Comparison of ENCODE assay signal across 12 mouse cellular contexts in genomic region chr3:81044653-81045343, GRCm38 (mm10). TPM values are rescaled to one million over a fixed set of nuclear protein-coding genes. Genes with fewer than 3 reads are reported as not detected.
DNase-seq lines count a peak whose midpoint lies in the region; ATAC-seq and TF ChIP-seq lines count a peak whose summit lies in the region.
"Had no signal": no experiment of that assay in that cellular context is flagged by ENCODE, and none has a peak within 500 bp of the region (broad histone marks: within the 10 kb centered on the region; RNA-seq: fewer than 3 reads in every experiment).

No protein-coding gene starts in this region.

- peak; percentile 86 for ATAC-seq in midbrain, embryonic 11.5 days (ENCODE audit: low FRiP score)
- ATAC-seq in limb, embryonic 13.5 days (ENCODE audit: low FRiP score, low read depth), result 0 out of 2 replicates have a peak, but pooled peaks have one; percentile 40

- no peak overlapping the region for H3K27ac ChIP-seq in midbrain, embryonic 11.5 days (ENCODE audit: low read depth, low read length)
- H3K27ac ChIP-seq in midbrain, embryonic 10.5 days (replicated peaks), result no peak overlapping the region
- 0 out of 2 replicates have a peak overlapping the region, but pooled peaks have one; percentile 13 for H3K27ac ChIP-seq in hindbrain, embryonic 10.5 days
- H3K27ac ChIP-seq in limb, embryonic 13.5 days, result no peak overlapping the region
- H3K27ac ChIP-seq in left cerebral cortex, adult 2 months, result no peak overlapping the region
- H3K27ac ChIP-seq: limb, embryonic 15.5 days had no signal

- no peaks in the 10 kb centered on the region for H3K27me3 ChIP-seq in midbrain, embryonic 11.5 days (ENCODE audit: control insufficient read depth, insufficient read depth, low read length)
- H3K27me3 ChIP-seq in midbrain, embryonic 10.5 days (ENCODE audit: low read depth, poor library complexity, severe bottlenecking), result no peaks in the 10 kb centered on the region
- no peaks in the 10 kb centered on the region for H3K27me3 ChIP-seq in hindbrain, embryonic 10.5 days (ENCODE audit: insufficient read depth, poor library complexity, severe bottlenecking)
- H3K27me3 ChIP-seq in limb, embryonic 13.5 days, result peaks cover 3% of the 10 kb centered on the region; the same call in 1 of the 2 replicates
- H3K27me3 ChIP-seq: limb, embryonic 15.5 days had no signal

- intact Hi-C loops in left cerebral cortex, adult 2 months (cut with DNase I), result loop anchor here (5.0 kb wide), 1 partner anchor 98 kb away; no protein-coding TSS in a partner anchor

- H3K36me3 ChIP-seq in midbrain, embryonic 11.5 days (ENCODE audit: control insufficient read depth, insufficient read depth, low read length), result no peaks in the 10 kb centered on the region
- no peaks in the 10 kb centered on the region for H3K36me3 ChIP-seq in midbrain, embryonic 10.5 days
- H3K36me3 ChIP-seq in hindbrain, embryonic 10.5 days, result no peaks in the 10 kb centered on the region
- no peaks in the 10 kb centered on the region for H3K36me3 ChIP-seq in limb, embryonic 13.5 days
- H3K36me3 ChIP-seq: limb, embryonic 15.5 days had no signal

- no peak overlapping the region for H3K9ac ChIP-seq in midbrain, embryonic 11.5 days (ENCODE audit: low read length)
- H3K9ac ChIP-seq in limb, embryonic 13.5 days, result no peak overlapping the region
- H3K9ac ChIP-seq: limb, embryonic 15.5 days had no signal

- no peak overlapping the region for H3K4me3 ChIP-seq in midbrain, embryonic 11.5 days (ENCODE audit: low read depth, low read length)
- H3K4me3 ChIP-seq in midbrain, embryonic 10.5 days, result no peak overlapping the region
- no peak overlapping the region for H3K4me3 ChIP-seq in hindbrain, embryonic 10.5 days
- H3K4me3 ChIP-seq in limb, embryonic 13.5 days, result no peak overlapping the region
- H3K4me3 ChIP-seq in left cerebral cortex, adult 2 months, result no peak overlapping the region
- H3K4me3 ChIP-seq: limb, embryonic 15.5 days had no signal

- no peaks in the 10 kb centered on the region for H3K9me3 ChIP-seq in midbrain, embryonic 11.5 days (ENCODE audit: control insufficient read depth, low read length)
- H3K9me3 ChIP-seq in midbrain, embryonic 10.5 days (replicated peaks), result no peaks in the 10 kb centered on the region
- no peaks in the 10 kb centered on the region for H3K9me3 ChIP-seq in hindbrain, embryonic 10.5 days
- no peaks in the 10 kb centered on the region for H3K9me3 ChIP-seq in limb, embryonic 13.5 days
- H3K9me3 ChIP-seq: limb, embryonic 15.5 days had no signal

- 65% methylated on average over 2 of the region's 2 CpGs for WGBS in midbrain, embryonic 11.5 days
- 71% methylated on average over 2 of the region's 2 CpGs for WGBS in midbrain, embryonic 10.5 days
- WGBS in hindbrain, embryonic 10.5 days, result 58% methylated on average over 2 of the region's 2 CpGs
- 66% methylated on average over 2 of the region's 2 CpGs for WGBS in limb, embryonic 13.5 days

- DNase-seq in midbrain, embryonic 11.5 days (ENCODE audit: low spot score, missing footprints), result no peak
- DNase-seq in midbrain, embryonic 10.5 days (ENCODE audit: low spot score), result no peak
- no peak for DNase-seq in hindbrain, embryonic 10.5 days (ENCODE audit: low spot score)
- no peak for DNase-seq in thymus, postnatal 10 days (ENCODE audit: low spot score in 2 of 2)
- no peak for DNase-seq in left cerebral cortex, adult 2 months (ENCODE audit: extremely low spot score in 1 of 2, low spot score in 2 of 2)
- no peak for DNase-seq in adrenal gland, adult 8-10 months
- DNase-seq: cerebellum, adult 18-20 months; embryo, embryonic 11 days; kidney, adult 11 months; layer of hippocampus, adult 9-11 months had no signal

- no peak for TF ChIP-seq CTCF in left cerebral cortex, adult 2 months (IDR thresholded peaks at IDR 0.05)

- peaks cover 7% of the 10 kb centered on the region for H3K4me1 ChIP-seq in midbrain, embryonic 11.5 days (ENCODE audit: control insufficient read depth, insufficient read depth, low read length)
- H3K4me1 ChIP-seq in midbrain, embryonic 10.5 days, result peaks cover 20% of the 10 kb centered on the region
- H3K4me1 ChIP-seq in hindbrain, embryonic 10.5 days (replicated peaks), result peaks cover 21% of the 10 kb centered on the region
- peaks cover 53% of the 10 kb centered on the region for H3K4me1 ChIP-seq in limb, embryonic 13.5 days

- H3K4me2 ChIP-seq in midbrain, embryonic 11.5 days, result no peak overlapping the region
- H3K4me2 ChIP-seq in limb, embryonic 13.5 days (replicated peaks), result peak overlapping the region; percentile 11; the same call in 1 of the 2 replicates
- H3K4me2 ChIP-seq: limb, embryonic 15.5 days had no signal

RNA-seq across cellular contexts. Expression of gene Pdgfc, which starts 8.6 kb away (rescaled TPM):
- polyA plus RNA-seq in midbrain, embryonic 11.5 days (2014; fragmentation: Nextera tagmentation; extraction: Ambion mirVana), result 7.1 and 7.2 TPM in 2 replicates
- polyA plus RNA-seq in midbrain, embryonic 10.5 days (2016; fragmentation: Nextera tagmentation; extraction: Ambion mirVana), result 7.7 TPM in 2 replicates
- polyA plus RNA-seq in hindbrain, embryonic 10.5 days (2016; fragmentation: Nextera tagmentation; extraction: Ambion mirVana), result 12.8 and 14.1 TPM in 2 replicates
- polyA plus RNA-seq in limb, embryonic 13.5 days (2015; fragmentation: Nextera tagmentation; extraction: Ambion mirVana), result 48.9 and 54.4 TPM in 2 replicates
- total RNA-seq in left cerebral cortex, adult 2 months (2021), result 1 to 10 TPM; 8.2 to 8.7 TPM
- total RNA-seq in adrenal gland, adult 8-10 months (2022), result 1 to 10 TPM; 6.3 to 9.0 (median 7.5) TPM
